Mouse (Mus musculus): ENCODE results near the gene Smc5. TPM values are rescaled to one million over a fixed set of nuclear protein-coding genes. Genes with fewer than 3 reads are reported as not detected.
A peak's percentile ranks its signal among the peaks of the same experiment; 100 is the strongest.

The Smc5 gene
- 7.0 and 10.6 TPM in 2 replicates for polyA plus RNA-seq (2012; ENCODE audit: insufficient read depth, insufficient read length, missing spikeins)

DNA sequence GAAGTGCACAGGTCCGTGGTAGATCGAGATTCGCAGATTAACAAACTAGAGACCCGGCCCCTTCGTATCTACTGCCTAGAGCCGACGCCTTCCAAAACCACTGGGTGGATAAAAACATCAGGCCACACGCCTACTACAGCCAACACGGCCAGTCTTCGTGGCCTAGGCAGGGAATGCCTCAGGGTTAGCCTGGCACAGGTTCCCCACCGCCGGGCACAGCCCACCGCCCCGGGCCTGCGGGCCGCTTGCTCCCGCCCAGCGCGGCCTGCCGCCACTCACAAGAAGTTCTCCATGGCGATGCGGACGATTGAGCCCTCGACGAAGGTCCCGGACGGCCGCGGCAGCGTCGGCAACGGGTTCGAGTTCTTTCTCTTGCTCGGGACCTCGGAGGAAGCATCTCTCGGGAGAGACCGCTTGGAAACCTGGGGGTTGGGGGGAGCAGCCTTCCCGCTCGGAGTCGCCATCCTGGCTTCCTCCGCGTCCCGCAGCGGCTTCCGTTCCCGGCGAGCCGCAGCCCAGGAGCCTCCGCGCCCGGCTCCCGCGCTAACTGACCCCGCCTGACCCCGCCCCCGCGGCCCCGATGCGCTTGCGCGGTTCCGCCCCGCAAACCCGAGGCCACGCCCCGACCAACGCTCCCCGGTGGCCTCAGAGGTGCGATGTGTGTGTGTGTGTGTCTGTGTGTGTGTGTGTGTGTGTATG, at the start of gene Smc5:
Gene Smc5, minus strand, starts transcription at position 543 of the 699 bp plus-strand sequence.
- Histone ChIP-seq H3K4me3 (ENCODE audit: insufficient read depth, low read depth, low read length) (peak within 1 kb of the TSS; percentile 97), H3K27ac (replicated peaks; ENCODE audit: low read depth, low read length) (0 out of 2 replicates have a peak within 1 kb of the TSS, but pooled peaks have one; percentile 17), H3K4me1 (ENCODE audit: control insufficient read depth, insufficient read depth, insufficient read length, low read length) (peaks cover 6% of the 10 kb centered on the region; the same call in 1 of the 2 replicates)

DNA sequence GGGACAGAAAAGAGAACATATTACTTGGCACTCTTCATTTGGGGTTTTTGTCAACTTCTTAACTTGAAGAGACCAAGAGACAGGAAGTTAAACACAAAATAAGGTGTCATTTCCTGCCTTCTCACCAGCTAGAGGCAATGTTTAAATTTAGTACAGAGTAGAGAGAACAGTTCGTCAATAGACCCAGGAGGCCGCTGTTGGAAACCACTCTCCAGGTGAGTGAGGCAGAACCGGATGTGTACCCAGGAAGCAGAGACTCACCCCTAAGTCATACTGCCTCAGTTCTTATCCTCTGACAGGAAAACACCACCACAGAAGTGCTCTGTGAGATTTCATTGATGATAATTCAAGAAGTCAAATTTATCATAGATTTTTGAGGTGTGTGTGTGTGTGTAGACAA, 49.4 kb upstream of the Smc5 start:
- Histone ChIP-seq H3K27ac (replicated peaks; ENCODE audit: low read depth, low read length) (peak overlapping the region; percentile 50), H3K4me3 (ENCODE audit: insufficient read depth, low read depth, low read length) (no peak overlapping the region), H3K4me1 (ENCODE audit: control insufficient read depth, insufficient read depth, insufficient read length, low read length) (no peaks in the 10 kb centered on the region)

GRCm38 (mm10) chr19:23317989-23318358, 44.3 kb upstream of the Smc5 start:
- Histone ChIP-seq H3K27ac (replicated peaks; ENCODE audit: low read depth, low read length) (no peak overlapping the region), H3K4me1 (ENCODE audit: control insufficient read depth, insufficient read depth, insufficient read length, low read length) (no peaks in the 10 kb centered on the region), H3K4me3 (ENCODE audit: insufficient read depth, low read depth, low read length) (no peak overlapping the region)

DNA sequence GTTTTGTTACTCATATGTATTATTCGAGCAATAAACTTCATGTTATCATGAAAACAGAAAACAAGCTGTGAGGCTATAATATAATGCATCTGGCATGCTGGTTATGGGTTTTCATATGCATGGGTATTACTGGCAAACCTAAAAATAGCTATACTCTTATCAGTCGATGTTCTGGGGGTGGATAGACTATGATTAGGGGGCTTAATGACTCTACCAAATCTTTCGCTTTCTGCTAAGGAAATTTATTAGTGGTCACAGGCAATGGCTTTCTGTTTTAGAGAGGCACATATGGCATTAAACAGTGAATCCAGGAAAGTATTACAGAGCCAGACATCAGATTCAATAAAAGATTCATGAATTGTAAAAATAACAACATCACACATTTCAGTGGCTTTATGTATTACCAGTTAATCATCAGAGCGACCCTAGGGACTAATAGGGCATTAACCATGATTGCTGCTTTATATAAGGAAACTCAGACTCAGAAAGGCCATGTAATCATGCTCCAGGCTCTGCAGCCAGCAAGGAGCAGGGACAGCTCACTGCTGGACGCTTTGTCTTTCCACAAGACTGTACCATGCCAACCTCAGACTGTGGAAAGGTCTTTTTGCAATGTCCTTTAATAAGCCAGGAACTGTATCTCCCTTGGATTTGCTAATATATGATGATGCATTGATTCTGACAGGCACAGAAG, 43.7 kb upstream of the Smc5 start:
- H3K27ac ChIP-seq (replicated peaks; ENCODE audit: low read depth, low read length), result no peak overlapping the region
- no peak overlapping the region for H3K4me3 ChIP-seq (ENCODE audit: insufficient read depth, low read depth, low read length)
- no peaks in the 10 kb centered on the region for H3K4me1 ChIP-seq (ENCODE audit: control insufficient read depth, insufficient read depth, insufficient read length, low read length)

DNA sequence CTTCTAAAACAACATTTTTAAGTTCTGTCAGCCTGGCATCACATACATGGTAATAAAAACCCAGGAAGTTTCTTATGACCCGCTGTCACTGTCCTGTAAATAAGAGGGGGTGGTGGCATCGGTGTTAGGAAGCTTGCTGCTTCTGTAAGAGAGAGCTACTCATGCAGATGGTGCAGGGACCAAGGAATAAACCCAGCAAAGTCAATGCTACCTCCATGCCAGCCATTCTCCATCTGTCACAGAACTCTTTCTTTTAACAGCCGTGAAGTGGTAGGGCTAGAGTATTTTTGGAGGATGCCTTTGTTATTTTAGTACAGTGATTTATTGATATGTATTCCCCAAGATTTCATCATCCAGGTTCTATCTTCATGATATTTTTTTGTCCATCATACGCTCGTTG, 43.2 kb upstream of the Smc5 start:
- H3K4me1 ChIP-seq (ENCODE audit: control insufficient read depth, insufficient read depth, insufficient read length, low read length), result no peaks in the 10 kb centered on the region
- H3K27ac ChIP-seq (replicated peaks; ENCODE audit: low read depth, low read length), result no peak overlapping the region
- H3K4me3 ChIP-seq (ENCODE audit: insufficient read depth, low read depth, low read length), result no peak overlapping the region

- Histone ChIP-seq H3K4me1 (ENCODE audit: control insufficient read depth, insufficient read depth, insufficient read length, low read length) (no peaks in the 10 kb centered on the region), H3K27ac (replicated peaks; ENCODE audit: low read depth, low read length) (no peak overlapping the region), H3K4me3 (ENCODE audit: insufficient read depth, low read depth, low read length) (no peak overlapping the region)
These were observed 36.3 kb upstream of the Smc5 start for GRCm38 (mm10) chr19:23309979-23310378.

GRCm38 (mm10) chr19:23306671-23307070, 33.0 kb upstream of the Smc5 start:
- H3K4me1 ChIP-seq (ENCODE audit: control insufficient read depth, insufficient read depth, insufficient read length, low read length), result no peaks in the 10 kb centered on the region
- no peak overlapping the region for H3K27ac ChIP-seq (replicated peaks; ENCODE audit: low read depth, low read length)
- no peak overlapping the region for H3K4me3 ChIP-seq (ENCODE audit: insufficient read depth, low read depth, low read length)

- H3K4me3 ChIP-seq (ENCODE audit: insufficient read depth, low read depth, low read length), result no peak overlapping the region
- no peak overlapping the region for H3K27ac ChIP-seq (replicated peaks; ENCODE audit: low read depth, low read length)
- H3K4me1 ChIP-seq (ENCODE audit: control insufficient read depth, insufficient read depth, insufficient read length, low read length), result no peaks in the 10 kb centered on the region
These were observed 26.3 kb upstream of the Smc5 start for GRCm38 (mm10) chr19:23299987-23300386.

DNA sequence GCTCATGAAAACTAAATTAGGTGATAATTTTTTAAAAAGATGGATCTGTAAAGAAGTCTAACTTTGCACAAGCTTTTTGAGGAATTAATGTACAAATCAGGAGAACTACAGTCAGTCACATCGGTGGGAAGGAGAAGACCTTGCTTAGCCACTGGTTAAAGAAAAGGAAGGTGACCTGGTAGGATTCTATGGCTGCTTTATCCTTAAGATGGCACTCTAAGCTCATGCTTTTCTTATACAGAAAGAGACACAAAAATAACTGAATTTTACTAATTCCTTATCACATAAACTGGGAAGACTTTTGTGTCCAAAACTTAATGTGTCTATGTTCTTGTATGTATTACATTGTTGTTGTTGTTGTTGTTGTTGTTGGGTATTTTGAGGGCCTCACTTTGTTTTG, 25.2 kb upstream of the Smc5 start:
- no peaks in the 10 kb centered on the region for H3K4me1 ChIP-seq (ENCODE audit: control insufficient read depth, insufficient read depth, insufficient read length, low read length)
- H3K27ac ChIP-seq (replicated peaks; ENCODE audit: low read depth, low read length), result no peak overlapping the region
- H3K4me3 ChIP-seq (ENCODE audit: insufficient read depth, low read depth, low read length), result no peak overlapping the region

- Histone ChIP-seq H3K4me1 (ENCODE audit: control insufficient read depth, insufficient read depth, insufficient read length, low read length) (no peaks in the 10 kb centered on the region), H3K27ac (replicated peaks; ENCODE audit: low read depth, low read length) (no peak overlapping the region), H3K4me3 (ENCODE audit: insufficient read depth, low read depth, low read length) (no peak overlapping the region)
These were observed 23.5 kb upstream of the Smc5 start for GRCm38 (mm10) chr19:23297191-23297590.

DNA sequence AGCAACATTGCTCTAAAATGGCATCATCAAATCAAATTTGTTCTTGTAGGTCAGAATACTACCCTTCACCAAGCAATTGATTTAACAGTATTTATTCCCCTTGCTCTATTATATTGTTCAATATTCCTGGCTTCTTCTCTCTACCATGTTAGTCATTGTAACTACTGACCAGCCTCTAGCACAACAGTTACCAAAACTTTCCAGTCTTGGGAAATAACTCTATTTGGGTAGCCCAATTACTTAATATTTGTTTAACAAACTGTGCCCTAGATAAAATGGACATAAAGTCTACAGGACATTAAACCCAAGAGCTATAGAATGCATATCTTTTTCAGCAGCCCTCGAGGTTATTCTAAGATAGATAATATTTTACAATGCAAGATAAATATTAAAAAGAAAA, 15.6 kb upstream of the Smc5 start:
- H3K27ac ChIP-seq (replicated peaks; ENCODE audit: low read depth, low read length), result no peak overlapping the region
- no peak overlapping the region for H3K4me3 ChIP-seq (ENCODE audit: insufficient read depth, low read depth, low read length)
- H3K4me1 ChIP-seq (ENCODE audit: control insufficient read depth, insufficient read depth, insufficient read length, low read length), result no peaks in the 10 kb centered on the region

- H3K4me3 ChIP-seq (ENCODE audit: insufficient read depth, low read depth, low read length), result no peak overlapping the region
- H3K4me1 ChIP-seq (ENCODE audit: control insufficient read depth, insufficient read depth, insufficient read length, low read length), result no peaks in the 10 kb centered on the region
- H3K27ac ChIP-seq (replicated peaks; ENCODE audit: low read depth, low read length), result no peak overlapping the region
These were observed 8.4 kb upstream of the Smc5 start for GRCm38 (mm10) chr19:23281911-23282660.

- Histone ChIP-seq H3K27ac (replicated peaks; ENCODE audit: low read depth, low read length) (no peak overlapping the region), H3K4me3 (ENCODE audit: insufficient read depth, low read depth, low read length) (peak overlapping the region; percentile 97), H3K4me1 (ENCODE audit: control insufficient read depth, insufficient read depth, insufficient read length, low read length) (peaks cover 6% of the 10 kb centered on the region; the same call in 1 of the 2 replicates)
These were observed 492 bp upstream of the Smc5 start for GRCm38 (mm10) chr19:23274054-23274724.

DNA sequence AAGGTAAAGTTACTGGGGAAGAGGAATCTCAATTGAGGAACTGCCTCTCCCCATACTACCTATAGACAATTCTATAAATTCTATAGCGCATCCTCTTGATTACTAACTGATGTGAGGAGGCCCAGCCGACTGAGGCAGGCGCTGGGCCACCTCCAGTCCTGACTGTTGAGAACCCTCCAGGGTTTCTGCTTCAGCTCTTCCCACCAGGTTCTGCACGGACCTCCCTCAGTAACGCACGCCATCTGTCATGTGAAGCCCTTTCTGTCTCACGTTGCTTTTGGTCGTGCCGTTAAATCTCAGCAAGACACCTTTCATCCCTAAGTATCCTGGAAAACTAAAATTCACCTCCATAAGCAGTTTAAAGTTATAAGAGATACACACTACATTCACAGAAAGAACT, 16.9 kb downstream of the Smc5 start:
- Histone ChIP-seq H3K4me1 (ENCODE audit: control insufficient read depth, insufficient read depth, insufficient read length, low read length) (no peaks in the 10 kb centered on the region), H3K4me3 (ENCODE audit: insufficient read depth, low read depth, low read length) (no peak overlapping the region), H3K27ac (replicated peaks; ENCODE audit: low read depth, low read length) (no peak overlapping the region)

DNA sequence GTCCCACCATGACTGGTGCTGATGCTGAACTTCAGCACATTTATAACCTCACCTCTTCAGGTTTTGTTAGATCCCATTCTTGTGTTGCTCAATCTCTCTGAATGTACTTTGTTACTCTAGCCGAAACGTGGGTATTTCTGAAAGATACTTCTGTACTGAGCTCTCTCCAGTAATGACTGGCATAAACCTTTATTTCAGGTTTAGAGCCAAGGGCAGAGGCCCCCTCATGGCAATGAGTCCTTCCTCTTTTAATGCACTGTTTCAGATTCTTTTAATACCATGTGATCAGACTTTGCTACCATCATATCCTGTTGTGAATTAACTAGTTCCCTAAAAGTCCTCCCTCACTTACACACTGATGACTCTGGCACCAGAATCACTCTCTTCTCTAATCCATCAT, 27.2 kb downstream of the Smc5 start:
- Histone ChIP-seq H3K4me3 (ENCODE audit: insufficient read depth, low read depth, low read length) (no peak overlapping the region), H3K27ac (replicated peaks; ENCODE audit: low read depth, low read length) (no peak overlapping the region), H3K4me1 (ENCODE audit: control insufficient read depth, insufficient read depth, insufficient read length, low read length) (no peaks in the 10 kb centered on the region)

Measured in brown adipose tissue, adult 24 weeks (tissue).